Mouse (Mus musculus) MN1 (cell line): ENCODE data around the gene Ddah1.

Experiments used
- DNase-seq: peaks from one replicate; pipeline ENCODE4 v3.0.0-alpha.2; 2016; ENCODE audit warnings: low spot score

Gene Ddah1

DNA sequence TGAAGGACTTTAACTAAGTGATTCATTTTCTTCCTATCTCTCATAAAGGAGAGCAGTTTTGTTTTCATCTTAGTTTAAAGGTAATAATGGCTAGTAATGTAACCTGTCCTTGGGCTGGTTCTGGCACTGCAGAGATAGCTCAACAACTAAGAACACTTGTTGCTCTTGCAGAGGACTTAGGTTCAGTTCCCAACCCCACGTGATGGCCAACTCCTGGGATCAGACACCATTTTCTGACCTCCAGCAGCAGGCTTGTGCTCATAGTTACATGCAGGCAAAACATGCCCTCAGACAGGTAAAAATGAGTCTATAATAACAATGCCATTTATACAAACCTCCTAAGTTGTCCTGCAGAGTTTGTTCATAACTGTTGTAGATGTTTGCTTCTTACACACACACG, 5.9 kb downstream of the Ddah1 start:
- DNase-seq, result no peak

GRCm38 (mm10) chr3:145768439-145768838, 10.0 kb downstream of the Ddah1 start:
- DNase-seq, result no peak

- DNase-seq, result no peak
Observed at GRCm38 (mm10) chr3:145773384-145773783, 14.9 kb downstream of the Ddah1 start.

DNA sequence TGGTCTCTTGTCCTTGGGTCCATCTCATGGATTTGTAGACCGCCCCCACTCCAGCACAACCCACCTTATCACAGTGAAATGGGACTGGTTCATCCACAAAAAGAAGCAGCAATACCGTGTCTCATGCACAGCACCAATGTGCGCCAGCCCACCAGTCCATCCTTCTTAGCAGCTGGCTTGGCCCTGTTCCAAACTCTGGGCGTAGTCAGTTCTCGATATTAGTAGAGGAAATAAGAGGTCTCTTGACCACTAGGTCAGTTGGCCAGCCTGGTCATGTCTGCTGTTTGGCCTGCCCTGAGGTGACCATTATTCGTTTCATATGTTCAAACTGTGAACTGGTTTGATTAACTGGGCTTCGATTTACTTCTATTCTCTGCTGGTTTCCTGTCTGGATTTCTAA, 15.9 kb downstream of the Ddah1 start:
- DNase-seq, result no peak

- DNase-seq, result no peak
Observed at GRCm38 (mm10) chr3:145775236-145775635, 16.8 kb downstream of the Ddah1 start.

DNA sequence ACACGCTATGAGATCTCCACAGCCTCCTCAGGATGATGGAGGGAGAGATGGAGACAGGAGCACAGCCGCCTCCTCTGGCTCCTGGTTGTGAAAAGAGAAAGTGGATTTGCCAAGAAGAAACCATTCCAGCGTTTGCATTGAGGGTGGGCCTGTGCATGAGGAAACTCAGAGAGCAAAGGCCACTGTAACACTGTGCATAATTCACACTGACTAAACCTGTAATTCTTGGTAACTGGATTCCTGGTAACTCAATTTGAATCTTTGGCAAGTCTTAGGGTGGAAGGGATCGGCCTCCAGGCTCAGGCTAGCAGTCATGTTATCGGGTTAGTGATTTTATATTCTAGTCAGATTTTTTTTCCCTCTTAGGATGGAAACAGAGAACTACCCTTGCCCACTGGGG, 17.4 kb downstream of the Ddah1 start:
- DNase-seq, result no peak

DNA sequence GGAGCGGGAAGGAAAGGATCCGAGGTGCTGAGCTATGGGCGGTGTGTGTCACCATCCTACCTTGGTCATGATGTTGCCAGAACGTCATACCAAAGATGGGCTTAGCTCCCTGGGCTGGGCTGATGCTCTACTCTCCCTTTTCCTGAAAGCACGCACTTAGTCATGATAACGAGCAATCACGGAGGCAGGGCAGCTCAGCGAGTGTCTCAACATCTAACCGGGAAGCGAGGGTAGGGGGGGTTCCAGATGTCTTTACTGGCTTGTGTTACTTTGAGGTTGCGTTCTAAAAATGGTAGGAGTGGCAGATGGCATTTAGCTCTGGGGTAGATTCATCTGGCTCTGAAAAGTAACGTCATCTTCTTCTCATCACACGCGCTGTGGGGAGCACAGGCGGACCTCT, 18.5 kb downstream of the Ddah1 start:
- DNase-seq, result no peak

DNA sequence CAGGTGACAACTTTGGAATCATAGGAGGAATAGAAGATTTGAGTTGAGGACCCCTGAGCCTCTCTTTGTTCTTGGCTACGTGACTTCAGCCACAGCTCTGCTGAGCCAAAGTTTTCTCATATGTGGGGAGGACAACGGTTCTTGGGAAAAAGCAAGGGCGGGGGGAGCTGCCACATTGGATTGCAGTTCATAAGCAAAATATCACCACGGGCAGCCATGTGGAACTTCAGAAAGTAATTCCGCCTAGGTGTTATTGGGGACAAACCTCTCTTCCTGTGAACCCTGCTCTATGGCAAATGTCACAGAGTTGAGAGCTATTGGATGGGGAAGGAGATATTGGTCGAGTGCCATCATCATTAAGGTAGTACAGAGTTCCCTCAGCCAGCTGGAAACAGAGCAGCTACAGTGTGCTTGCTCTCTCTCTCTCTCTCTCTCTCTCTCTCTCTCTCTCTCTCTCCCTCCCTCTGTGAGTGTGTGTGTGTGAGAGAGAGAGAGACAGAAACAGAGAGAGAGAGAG, 20.0 kb downstream of the Ddah1 start:
- DNase-seq, result no peak

DNA sequence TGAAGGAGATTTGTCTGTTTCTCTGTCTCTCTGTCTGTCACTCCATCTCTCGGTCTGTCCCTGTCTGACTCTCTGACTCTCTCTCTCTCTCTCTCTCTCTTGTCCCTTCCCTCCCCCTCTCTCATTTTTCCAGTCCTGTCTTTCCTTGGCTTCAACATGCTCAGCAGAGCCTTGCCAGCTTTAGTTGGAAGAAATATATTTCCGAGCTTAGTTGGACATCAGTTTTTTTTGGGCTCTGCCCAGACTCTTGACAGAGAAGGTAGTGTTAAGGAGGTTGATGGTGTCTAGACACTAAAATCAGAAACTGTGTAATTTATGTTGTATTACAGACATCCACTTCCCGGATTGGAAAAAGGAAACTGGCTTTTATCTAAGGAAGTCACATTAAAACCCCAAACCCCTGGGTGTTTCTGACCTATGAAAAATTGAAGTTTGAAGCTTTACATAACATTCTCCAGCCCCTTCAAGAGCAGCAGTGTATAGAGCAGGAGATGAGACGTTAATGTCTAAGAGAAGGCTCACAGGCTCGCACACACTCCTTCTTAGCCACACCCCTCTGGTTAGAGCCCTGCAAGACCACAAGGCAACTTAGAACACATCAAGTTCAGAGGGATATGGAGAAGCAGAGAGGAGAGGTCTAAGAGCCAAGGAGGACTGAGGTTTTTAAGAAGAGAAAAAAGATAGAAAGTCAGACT, 21.0 kb downstream of the Ddah1 start:
- DNase-seq, result no peak

DNA sequence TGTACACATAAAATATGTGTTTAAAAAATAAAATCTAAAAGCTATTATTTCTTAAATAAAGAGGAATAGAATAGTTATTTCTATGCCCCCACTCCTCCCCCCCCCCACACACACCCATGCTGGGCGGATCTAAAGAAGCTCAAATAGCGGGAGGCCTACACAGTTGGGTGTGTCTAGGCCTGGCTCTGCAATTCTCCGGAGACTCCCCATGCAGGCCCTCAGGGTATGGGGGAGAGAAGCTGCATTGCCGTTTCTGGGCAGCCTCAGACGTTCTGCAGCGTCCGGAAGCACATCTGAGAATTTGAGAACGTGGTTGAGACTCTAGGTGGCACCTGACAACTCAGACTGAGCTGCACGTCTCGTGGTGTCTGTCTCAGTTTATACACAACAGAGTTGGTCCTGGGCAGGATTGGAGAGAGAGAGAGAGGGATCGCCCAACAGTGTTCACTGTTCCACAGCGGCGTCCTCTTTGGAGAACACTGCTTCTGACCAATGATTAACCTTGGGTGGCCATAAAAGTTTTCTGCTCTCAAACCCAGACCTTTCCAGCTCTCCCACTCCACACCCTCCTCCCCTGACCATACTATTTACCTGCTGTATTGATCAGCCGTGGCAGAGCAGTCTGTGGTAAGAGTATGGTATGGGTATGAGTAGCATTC, 22.4 kb downstream of the Ddah1 start:
- DNase-seq, result no peak

DNA sequence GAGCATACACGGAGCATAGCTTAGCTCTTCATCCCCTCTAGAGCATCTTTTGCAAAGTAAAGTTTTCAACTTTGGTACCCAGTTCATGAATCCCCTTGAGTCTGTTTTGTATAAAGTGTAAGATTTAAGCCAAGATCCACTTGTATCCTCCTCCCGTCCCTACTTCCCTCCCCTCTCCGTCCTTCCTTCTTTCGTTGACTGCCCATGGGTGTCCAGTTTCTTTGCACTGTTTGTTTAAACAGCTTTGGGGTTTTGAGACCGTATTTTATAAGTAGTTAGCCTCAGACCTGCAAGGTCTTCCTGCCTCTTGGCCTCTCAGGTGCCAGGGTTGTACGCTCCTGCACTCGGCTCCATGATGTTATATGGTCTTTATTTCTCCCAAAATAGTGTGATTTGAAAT, 26.8 kb downstream of the Ddah1 start:
- no peak for DNase-seq

- DNase-seq, result no peak
Observed at GRCm38 (mm10) chr3:145787303-145787702, 28.8 kb downstream of the Ddah1 start.

GRCm38 (mm10) chr3:145789114-145789513, 30.6 kb downstream of the Ddah1 start:
- no peak for DNase-seq

GRCm38 (mm10) chr3:145790233-145790632, 31.8 kb downstream of the Ddah1 start:
- DNase-seq, result no peak

DNA sequence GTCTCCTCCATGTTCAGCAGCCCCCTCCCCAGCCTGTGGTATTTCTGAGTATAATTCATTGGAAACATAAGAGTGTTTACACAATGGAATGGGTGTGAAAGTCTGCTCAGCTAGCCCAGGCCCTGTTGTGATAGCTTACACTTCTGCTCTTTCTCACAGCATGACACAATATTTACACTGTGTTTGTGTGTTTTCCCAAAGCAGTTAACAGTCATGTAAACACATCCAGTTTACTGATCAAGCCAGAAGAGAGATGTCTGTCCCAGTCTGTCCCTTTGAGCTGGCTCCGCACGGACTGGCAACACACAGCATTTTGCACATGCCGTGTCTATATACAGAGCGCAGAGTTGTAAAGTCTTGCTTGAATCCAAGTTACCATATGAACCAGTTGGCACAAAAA, 32.2 kb downstream of the Ddah1 start:
- DNase-seq, result no peak

DNA sequence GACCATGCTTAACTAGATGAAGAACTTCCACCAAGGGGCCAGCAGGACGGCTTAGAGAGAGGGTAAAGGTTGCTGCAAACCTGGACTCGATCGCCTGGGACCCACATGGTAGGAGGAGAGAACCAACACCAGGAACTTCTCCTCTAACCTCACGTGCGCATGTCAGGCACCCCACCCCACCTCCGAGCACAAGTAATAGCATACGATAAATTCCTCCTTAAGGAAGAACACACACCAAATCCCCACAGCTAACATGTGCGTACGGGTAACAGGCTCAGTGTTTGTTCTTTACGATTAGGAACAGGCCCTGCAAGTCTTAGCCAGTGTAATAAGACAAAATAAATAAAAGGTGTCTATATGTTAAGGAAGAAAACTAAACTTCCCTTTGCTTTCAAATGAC, 35.9 kb downstream of the Ddah1 start:
- no peak for DNase-seq

- no peak for DNase-seq
Observed at GRCm38 (mm10) chr3:145795896-145796295, 37.4 kb downstream of the Ddah1 start.

GRCm38 (mm10) chr3:145798042-145798441, 39.6 kb downstream of the Ddah1 start:
- no peak for DNase-seq

DNA sequence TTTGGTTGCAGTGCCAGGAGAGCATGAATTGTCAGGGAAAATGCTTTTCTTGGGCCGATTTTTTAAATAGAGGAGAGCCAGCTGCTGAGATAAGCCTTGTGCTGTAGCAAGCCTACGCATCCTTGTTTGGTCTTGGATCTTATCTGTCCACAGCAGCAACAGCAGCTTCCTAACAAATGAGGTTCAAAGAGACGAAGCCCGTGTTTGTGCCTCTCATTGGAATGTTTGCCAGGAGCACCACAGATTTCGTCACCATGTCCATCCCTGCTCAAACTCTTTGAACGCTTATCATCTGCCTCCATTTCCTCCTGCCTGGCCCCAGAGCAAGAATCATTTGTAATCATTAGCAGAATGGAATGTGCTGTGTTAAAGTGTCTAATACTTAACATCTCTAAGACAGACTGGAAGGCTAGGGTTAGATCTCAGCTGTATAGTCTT, 40.3 kb downstream of the Ddah1 start:
- DNase-seq, result peak; percentile 24

GRCm38 (mm10) chr3:145799365-145799764, 40.9 kb downstream of the Ddah1 start:
- DNase-seq, result no peak

GRCm38 (mm10) chr3:145802106-145802505, 43.6 kb downstream of the Ddah1 start:
- DNase-seq, result no peak

DNA sequence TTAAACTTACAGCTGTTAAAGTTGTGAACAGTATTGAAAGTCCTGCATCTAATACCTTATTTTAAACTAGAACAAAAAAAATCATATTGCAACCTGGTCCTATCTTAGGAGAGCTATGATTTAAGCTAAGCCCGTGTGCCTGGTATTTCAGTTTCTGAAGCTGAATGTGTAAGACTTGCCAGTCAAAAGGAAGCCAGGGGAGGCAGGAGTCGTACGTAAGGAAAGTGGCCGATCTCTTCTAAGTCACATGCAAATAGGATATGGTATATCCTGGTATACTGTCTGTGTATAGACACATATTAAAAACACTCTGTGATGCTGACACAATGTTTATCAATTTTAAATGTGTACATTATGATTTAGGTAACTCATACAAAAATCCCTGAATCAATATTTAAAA, 47.4 kb downstream of the Ddah1 start:
- no peak for DNase-seq

GRCm38 (mm10) chr3:145806502-145806901, 48.0 kb downstream of the Ddah1 start:
- DNase-seq, result no peak

DNA sequence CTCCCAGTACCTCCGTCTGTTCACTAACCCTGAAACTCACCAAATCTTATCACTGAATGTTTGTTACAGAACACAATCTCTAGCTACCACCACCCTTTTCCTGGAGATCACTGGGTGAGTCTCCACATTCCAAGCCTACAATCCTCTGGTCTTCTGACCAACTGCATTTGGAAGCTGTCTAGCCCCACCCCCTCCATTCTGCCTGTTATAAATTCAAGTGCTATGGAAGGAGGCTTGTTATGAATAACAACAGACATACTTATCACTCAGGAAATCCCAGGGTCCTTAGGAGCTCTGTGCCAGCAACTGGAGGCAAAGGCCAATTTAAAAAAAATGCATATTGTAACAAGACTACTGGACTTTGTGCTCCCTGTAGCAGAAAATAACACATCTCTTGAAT, 58.3 kb downstream of the Ddah1 start:
- DNase-seq, result no peak
